Mouse (Mus musculus) layer of hippocampus, postnatal 36 days (tissue): ENCODE results near the gene Anpep. TPM values are rescaled to one million over a fixed set of nuclear protein-coding genes. Genes with fewer than 3 reads are reported as not detected.

Source experiments
- DNase-seq, 2 experiments: peaks; one replicate each; pipeline ENCODE4 v3.0.0; 2022
- total RNA-seq, 2 experiments: library from RNA; stranded (reverse); gene quantifications; 2 replicates each; pipeline ENCODE4 v1.2.3; 2021

The Anpep gene
- 1 to 10 TPM; 3.1 to 4.8 TPM for total RNA-seq

GRCm38 (mm10) chr7:79860811-79861210 is at the start of gene Anpep:
Anpep (minus strand) TSS chr7:79861059.
- DNase-seq = no peak

GRCm38 (mm10) chr7:79907356-79907755 is 46.5 kb upstream of the Anpep start:
- no peak for DNase-seq

- no peak for DNase-seq
These were observed 46.1 kb upstream of the Anpep start for GRCm38 (mm10) chr7:79906914-79907313.

GRCm38 (mm10) chr7:79905193-79905592 is 44.3 kb upstream of the Anpep start:
- no peak for DNase-seq

GRCm38 (mm10) chr7:79903160-79903792 is 42.4 kb upstream of the Anpep start:
- DNase-seq = no peak

GRCm38 (mm10) chr7:79900753-79901152 is 39.9 kb upstream of the Anpep start:
- no peak for DNase-seq

- no peak for DNase-seq
These were observed 34.4 kb upstream of the Anpep start for GRCm38 (mm10) chr7:79895225-79895624.

- DNase-seq = no peak
These were observed 33.9 kb upstream of the Anpep start for GRCm38 (mm10) chr7:79894790-79895189.

GRCm38 (mm10) chr7:79892576-79893428 is 31.9 kb upstream of the Anpep start:
- no peak for DNase-seq

GRCm38 (mm10) chr7:79890436-79891221 is 29.8 kb upstream of the Anpep start:
- DNase-seq = no peak

GRCm38 (mm10) chr7:79888603-79889002 is 27.7 kb upstream of the Anpep start:
- DNase-seq = no peak

- DNase-seq = no peak
These were observed 22.9 kb upstream of the Anpep start for GRCm38 (mm10) chr7:79883613-79884334.

- DNase-seq = no peak
These were observed 21.0 kb upstream of the Anpep start for GRCm38 (mm10) chr7:79881901-79882300.

- no peak for DNase-seq
These were observed 20.1 kb upstream of the Anpep start for GRCm38 (mm10) chr7:79880998-79881397.

- no peak for DNase-seq
These were observed 19.2 kb upstream of the Anpep start for GRCm38 (mm10) chr7:79880033-79880432.

GRCm38 (mm10) chr7:79878455-79879025 is 17.7 kb upstream of the Anpep start:
- DNase-seq = no peak

- no peak for DNase-seq
These were observed 12.5 kb upstream of the Anpep start for GRCm38 (mm10) chr7:79873407-79873806.

GRCm38 (mm10) chr7:79871797-79872345 is 11.0 kb upstream of the Anpep start:
- DNase-seq = no peak

- no peak for DNase-seq
These were observed 8.3 kb upstream of the Anpep start for GRCm38 (mm10) chr7:79869072-79869719.

GRCm38 (mm10) chr7:79868475-79868874 is 7.6 kb upstream of the Anpep start:
- DNase-seq = no peak

GRCm38 (mm10) chr7:79867861-79868260 is 7.0 kb upstream of the Anpep start:
- DNase-seq = no peak
